Mouse (Mus musculus) liver, adult 2 months (tissue): ENCODE data around the gene Vps37b. TPM values are rescaled to one million over a fixed set of nuclear protein-coding genes. Genes with fewer than 3 reads are reported as not detected.

Experiments
- DNase-seq: peaks from one replicate; pipeline ENCODE4 v3.0.0-alpha.2; 2011; ENCODE audit warnings: low read depth, low spot score; ENCODE audit errors: extremely low read depth
- H3K27ac ChIP-seq: fragments of 200-500 bp; replicated peaks from 2 replicates; pipeline ENCODE4 v1.5.1; 2012; ENCODE audit warnings: low read depth, mild to moderate bottlenecking, control low read depth, inconsistent platforms, low read length; ENCODE audit not compliant: insufficient read depth
- H3K27me3 ChIP-seq: fragments of 200-500 bp; 2 replicates; pipeline ENCODE4 v1.6.1; 2012; ENCODE audit warnings: mild to moderate bottlenecking, moderate library complexity, low read length, inconsistent platforms; ENCODE audit not compliant: control insufficient read depth, insufficient read depth
- H3K36me3 ChIP-seq: fragments of 200-500 bp; 2 replicates; pipeline ENCODE4 v1.6.1; 2012; ENCODE audit warnings: low read length, inconsistent platforms; ENCODE audit not compliant: control insufficient read depth, insufficient read depth
- H3K4me1 ChIP-seq: fragments of 200-500 bp; 2 replicates; pipeline ENCODE4 v1.6.1; 2011; ENCODE audit warnings: low read length; ENCODE audit not compliant: control insufficient read depth, insufficient read depth
- H3K4me3 ChIP-seq: fragments of 200-500 bp; 2 replicates; pipeline ENCODE4 v1.5.1; 2011; ENCODE audit warnings: low read depth, mild to moderate bottlenecking, control low read depth, low read length, moderate library complexity; ENCODE audit not compliant: insufficient read depth
- H3K79me2 ChIP-seq: fragments of 200-500 bp; 2 replicates; pipeline ENCODE4 v1.6.1; 2012; ENCODE audit warnings: inconsistent platforms, mild to moderate bottlenecking, low read length, moderate library complexity; ENCODE audit not compliant: control insufficient read depth, insufficient read depth
- H3K9ac ChIP-seq: fragments of 200-500 bp; 2 replicates; pipeline ENCODE4 v1.6.1; 2012; ENCODE audit warnings: low read depth, mild to moderate bottlenecking, control low read depth, inconsistent platforms, low read length
- CTCF ChIP-seq: fragments of 200-500 bp; IDR thresholded peaks from 2 replicates; pipeline ENCODE4 v1.5.1; 2011; ENCODE audit warnings: low read depth, low read length, control low read depth
- POLR2A ChIP-seq: fragments of 200-500 bp; IDR thresholded peaks from 2 replicates; pipeline ENCODE4 v1.6.1; 2011; ENCODE audit warnings: low read length, control low read depth; ENCODE audit not compliant: insufficient read depth; ENCODE audit errors: extremely low read depth
- WGBS: fragments of 180-500 bp; shearing (Covaris S2); methylation state at CpG from one replicate; pipeline ENCODE4 v1.1.7; 2018; 5-methylcytosine and 5-hydroxymethylcytosine counted together
- polyA plus RNA-seq: library from polyadenylated mRNA; depleted of rRNA; stranded (reverse); fragments of >200 nt; gene quantifications from 2 replicates; pipeline ENCODE4 v1.2.3, GENCODE M21; 2012
- total RNA-seq: library from RNA; depleted of rRNA; stranded (reverse); fragments of >200 nt; gene quantifications from 2 replicates; pipeline ENCODE4 v1.2.3, GENCODE M21; 2014

The Vps37b gene
- total and polyA plus RNA-seq, 2 experiments: 4.4 to 31.4 TPM

DNA sequence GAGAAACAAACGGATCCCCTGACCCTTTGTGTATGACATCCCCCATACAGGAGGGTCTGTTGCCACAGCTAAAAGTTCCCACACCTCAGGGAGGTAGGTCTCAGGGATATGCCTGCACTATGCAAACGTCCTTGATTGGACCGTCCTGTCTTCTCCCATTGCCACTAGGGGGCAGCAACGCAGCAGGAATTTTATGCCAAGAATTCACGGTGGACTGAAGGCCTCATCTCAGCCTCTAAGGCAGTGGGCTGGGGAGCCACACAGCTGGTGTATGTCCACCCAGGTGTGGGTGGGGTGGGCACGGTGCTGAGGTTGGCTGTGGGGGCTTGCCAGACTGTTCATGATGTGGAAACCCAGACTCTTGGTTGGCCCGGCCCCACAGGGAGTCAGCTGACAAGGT lies 31.2 kb downstream of the Vps37b start:
- Histone ChIP-seq H3K36me3 (no peaks in the 10 kb centered on the region), H3K4me3 (no peak overlapping the region), H3K27me3 (no peaks in the 10 kb centered on the region), H3K9ac (no peak overlapping the region), H3K27ac (no peak overlapping the region), H3K4me1 (peaks cover 25% of the 10 kb centered on the region), H3K79me2 (no peaks in the 10 kb centered on the region)
- DNase-seq: peak; percentile 60
- WGBS: 7% methylated on average over 7 of the region's 7 CpGs
- TF ChIP-seq POLR2A: no peak
- peak; percentile 92 for TF ChIP-seq CTCF

DNA sequence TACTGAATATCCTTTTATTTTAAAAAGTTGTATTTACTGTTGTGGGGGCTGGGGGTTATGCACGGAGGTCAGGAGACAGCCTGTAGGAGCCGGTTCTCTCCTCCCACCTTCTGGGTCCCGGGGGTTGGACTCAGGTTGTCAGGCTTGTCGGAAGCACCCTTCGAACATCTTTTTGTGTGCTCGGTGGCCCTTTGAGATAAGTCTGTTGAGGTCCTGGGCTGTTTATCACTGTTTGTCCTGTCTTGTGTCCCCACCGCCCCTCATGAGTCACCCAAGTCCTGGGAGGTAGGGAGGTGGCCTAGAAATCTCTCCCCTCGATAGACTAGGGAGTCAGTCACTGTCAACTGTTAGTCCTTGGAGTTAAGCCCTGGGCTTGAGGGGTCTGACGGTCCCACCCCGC lies 33.7 kb downstream of the Vps37b start:
- WGBS: 76% methylated on average over 10 of the region's 10 CpGs
- no peak for TF ChIP-seq CTCF
- TF ChIP-seq POLR2A: no peak
- Histone ChIP-seq H3K27ac (no peak overlapping the region), H3K36me3 (no peaks in the 10 kb centered on the region), H3K27me3 (no peaks in the 10 kb centered on the region), H3K4me1 (peaks cover 9% of the 10 kb centered on the region), H3K4me3 (no peak overlapping the region), H3K9ac (no peak overlapping the region), H3K79me2 (no peaks in the 10 kb centered on the region)
- DNase-seq: no peak

DNA sequence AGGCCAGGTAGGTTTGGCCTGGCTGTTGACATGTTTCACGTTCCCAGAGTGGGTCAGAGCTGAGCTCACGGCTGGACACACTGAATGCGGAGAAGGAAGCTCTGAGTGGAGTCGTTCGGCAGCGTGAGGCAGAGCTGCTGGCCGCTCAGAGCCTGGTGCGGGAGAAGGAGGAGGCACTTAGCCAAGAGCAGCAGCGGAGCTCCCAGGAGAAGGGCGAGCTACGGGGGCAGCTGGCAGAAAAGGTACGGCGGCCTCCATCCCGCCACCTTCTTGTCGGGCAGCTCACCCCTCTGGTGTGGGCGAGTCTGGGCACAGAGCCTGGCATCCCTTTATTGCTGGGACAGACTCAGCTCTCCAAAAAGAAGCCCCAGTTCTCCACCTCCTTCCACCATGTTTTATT lies 34.3 kb downstream of the Vps37b start:
- H3K27ac ChIP-seq: no peak overlapping the region
- H3K9ac ChIP-seq: no peak overlapping the region
- WGBS: 79% methylated on average over 16 of the region's 16 CpGs
- no peaks in the 10 kb centered on the region for H3K27me3 ChIP-seq
- H3K79me2 ChIP-seq: no peaks in the 10 kb centered on the region
- DNase-seq: no peak
- H3K4me1 ChIP-seq: peaks cover 5% of the 10 kb centered on the region
- TF ChIP-seq POLR2A (no peak), CTCF (no peak)
- H3K4me3 ChIP-seq: no peak overlapping the region
- H3K36me3 ChIP-seq: no peaks in the 10 kb centered on the region

DNA sequence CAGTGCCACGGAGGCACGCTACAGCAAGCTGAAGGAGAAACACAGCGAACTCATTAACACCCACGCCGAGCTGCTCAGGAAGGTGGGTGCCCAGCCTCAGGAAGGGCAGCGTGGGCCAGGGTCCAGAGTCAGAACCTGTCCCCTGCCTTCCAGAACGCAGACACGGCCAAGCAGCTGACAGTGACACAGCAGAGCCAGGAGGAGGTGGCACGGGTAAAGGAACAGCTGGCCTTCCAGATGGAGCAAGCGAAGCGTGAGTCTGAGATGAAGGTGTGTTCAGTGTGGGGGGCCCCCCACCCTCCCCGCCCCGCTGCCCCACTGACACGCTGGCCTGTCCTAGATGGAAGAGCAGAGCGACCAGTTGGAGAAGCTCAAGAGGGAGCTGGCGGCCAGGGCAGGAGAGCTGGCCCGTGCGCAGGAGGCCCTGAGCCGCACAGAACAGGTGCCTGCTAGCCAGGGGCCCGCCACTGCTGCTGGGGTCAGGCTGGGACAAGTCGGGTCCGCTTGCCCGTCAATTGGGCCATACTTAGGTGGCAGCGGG lies 34.8 kb downstream of the Vps37b start:
- Histone ChIP-seq H3K4me1 (peaks cover 4% of the 10 kb centered on the region), H3K79me2 (no peaks in the 10 kb centered on the region), H3K27me3 (no peaks in the 10 kb centered on the region), H3K9ac (no peak overlapping the region), H3K27ac (no peak overlapping the region), H3K36me3 (no peaks in the 10 kb centered on the region), H3K4me3 (no peak overlapping the region)
- DNase-seq: no peak
- TF ChIP-seq POLR2A (no peak), CTCF (no peak)
- 96% methylated on average over 24 of the region's 24 CpGs for WGBS

DNA sequence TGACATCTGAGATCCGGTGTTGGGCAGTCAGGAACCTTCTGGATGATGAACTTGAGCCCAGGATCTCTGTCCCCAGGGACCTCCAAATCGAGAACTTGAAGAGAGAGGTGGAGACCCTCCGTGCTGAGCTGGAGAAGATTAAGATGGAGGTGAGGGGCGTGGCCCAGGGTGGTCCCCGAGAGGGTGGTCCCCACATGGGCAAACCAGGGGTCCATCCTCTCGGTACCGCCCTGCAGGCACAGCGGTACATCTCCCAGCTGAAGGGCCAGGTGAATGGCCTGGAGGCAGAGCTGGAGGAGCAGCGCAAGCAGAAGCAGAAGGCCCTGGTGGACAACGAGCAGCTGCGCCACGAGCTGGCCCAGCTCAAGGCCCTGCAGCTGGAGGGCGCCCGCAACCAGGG lies 35.4 kb downstream of the Vps37b start:
- H3K27ac ChIP-seq: no peak overlapping the region
- 94% methylated on average over 14 of the region's 14 CpGs for WGBS
- no peak for DNase-seq
- no peaks in the 10 kb centered on the region for H3K79me2 ChIP-seq
- H3K9ac ChIP-seq: no peak overlapping the region
- no peak overlapping the region for H3K4me3 ChIP-seq
- TF ChIP-seq POLR2A (no peak), CTCF (no peak)
- no peaks in the 10 kb centered on the region for H3K27me3 ChIP-seq
- no peaks in the 10 kb centered on the region for H3K36me3 ChIP-seq
- H3K4me1 ChIP-seq: peaks cover 5% of the 10 kb centered on the region

DNA sequence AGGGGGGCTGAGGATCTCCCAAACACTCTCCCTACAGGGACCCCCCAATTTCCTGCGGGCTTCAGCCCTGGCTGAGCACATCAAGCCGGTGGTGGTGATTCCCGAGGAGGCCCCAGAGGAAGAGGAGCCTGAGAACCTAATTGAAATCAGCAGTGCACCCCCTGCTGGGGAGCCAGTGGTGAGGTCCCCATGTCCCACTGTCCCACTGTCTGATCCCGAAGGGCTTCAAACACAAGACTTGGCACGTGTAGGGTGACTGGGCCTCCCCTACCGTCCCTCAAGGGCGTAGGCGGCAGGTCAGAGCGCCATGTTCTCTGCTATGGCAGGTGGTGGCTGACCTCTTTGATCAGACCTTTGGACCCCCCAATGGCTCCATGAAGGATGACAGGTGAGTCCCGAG lies 35.9 kb downstream of the Vps37b start:
- no peaks in the 10 kb centered on the region for H3K79me2 ChIP-seq
- no peak overlapping the region for H3K4me3 ChIP-seq
- no peak for DNase-seq
- no peaks in the 10 kb centered on the region for H3K27me3 ChIP-seq
- no peak overlapping the region for H3K9ac ChIP-seq
- no peaks in the 10 kb centered on the region for H3K36me3 ChIP-seq
- TF ChIP-seq POLR2A (no peak), CTCF (no peak)
- H3K4me1 ChIP-seq: peaks cover 8% of the 10 kb centered on the region
- WGBS: 81% methylated on average over 10 of the region's 10 CpGs
- no peak overlapping the region for H3K27ac ChIP-seq
